Mouse (Mus musculus): Measurements from ENCODE around the gene Echs1. TPM values are rescaled to one million over a fixed set of nuclear protein-coding genes. Genes with fewer than 3 reads are reported as not detected.

Gene Echs1
- polyA plus RNA-seq, 1 experiment from 2014 or later: 174 TPM

DNA sequence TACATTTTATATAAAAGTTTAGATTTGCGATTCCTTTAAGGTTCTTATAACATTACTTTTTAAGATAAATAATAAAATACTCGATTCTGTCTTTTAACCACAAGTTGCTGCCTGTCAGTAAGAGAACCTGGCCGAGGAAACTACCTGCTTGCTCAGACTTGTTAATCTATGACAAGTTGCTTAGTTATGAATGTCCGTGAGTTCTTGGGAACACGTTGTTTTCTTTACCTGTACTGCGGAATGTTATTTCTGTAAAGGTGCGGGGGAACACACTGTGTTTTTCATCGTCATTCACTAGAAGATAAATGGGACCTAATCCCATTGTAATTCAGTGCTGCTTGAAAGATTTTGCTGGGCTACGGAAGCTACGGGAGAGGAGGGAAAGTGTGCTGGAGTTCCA, 25.7 kb downstream of the Echs1 start:
- Histone ChIP-seq H3K9ac (no peak overlapping the region), H3K9me3 (replicated peaks) (no peaks in the 10 kb centered on the region), H3K36me3 (no peaks in the 10 kb centered on the region), H3K4me2 (no peak overlapping the region), H3K4me3 (no peak overlapping the region), H3K27me3 (replicated peaks) (no peaks in the 10 kb centered on the region; the same call in 1 of the 2 replicates), H3K4me1 (replicated peaks) (peaks cover 9% of the 10 kb centered on the region; the same call in 1 of the 2 replicates), H3K27ac (ENCODE audit: poor library complexity, severe bottlenecking) (no peak overlapping the region)
- ATAC-seq (ENCODE audit: insufficient number of reproducible peaks, low FRiP score): no peak
- WGBS: 81% methylated on average over 10 of the region's 10 CpGs

DNA sequence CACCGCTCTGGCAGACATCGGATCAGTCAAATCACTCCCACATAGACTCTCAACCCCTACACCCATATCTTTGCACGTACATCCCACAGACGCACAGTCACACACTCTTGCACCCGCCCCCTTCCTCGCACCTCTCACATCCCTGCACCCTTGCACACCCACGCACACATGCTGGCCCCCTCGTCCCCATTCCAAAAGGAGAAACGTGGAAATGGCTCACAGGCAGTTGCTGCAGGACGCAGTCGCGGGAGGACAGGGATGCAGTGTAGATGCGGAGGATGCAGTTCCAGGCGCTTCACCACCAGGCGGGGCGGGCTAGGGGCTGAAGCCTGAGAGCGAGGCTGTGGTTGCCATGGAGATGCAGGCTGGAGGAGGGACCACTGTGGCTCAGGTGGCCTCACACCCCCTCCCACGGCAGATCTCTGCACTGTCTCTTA, 34.0 kb downstream of the Echs1 start, which contains the start of gene Caly:
Caly (minus strand) TSS at position 307 of the 437 bp plus-strand sequence.
- 9% methylated on average over 18 of the region's 18 CpGs for WGBS
- H3K36me3 ChIP-seq: no peaks in the 10 kb centered on the region
- H3K9me3 ChIP-seq (replicated peaks): no peaks in the 10 kb centered on the region
- 0 out of 2 replicates have a peak, but pooled peaks cover 7% of the 10 kb centered on the region for H3K4me1 ChIP-seq (replicated peaks)
- H3K9ac ChIP-seq: no peak within 1 kb of the TSS
- no peak within 1 kb of the TSS for H3K4me3 ChIP-seq
- ATAC-seq (ENCODE audit: insufficient number of reproducible peaks, low FRiP score): 0 out of 2 replicates have a peak, but pooled peaks have one; percentile 23
- no peak within 1 kb of the TSS for H3K4me2 ChIP-seq
- H3K27ac ChIP-seq (ENCODE audit: poor library complexity, severe bottlenecking): no peak within 1 kb of the TSS
- peaks cover 56% of the 10 kb centered on the region for H3K27me3 ChIP-seq (replicated peaks)

DNA sequence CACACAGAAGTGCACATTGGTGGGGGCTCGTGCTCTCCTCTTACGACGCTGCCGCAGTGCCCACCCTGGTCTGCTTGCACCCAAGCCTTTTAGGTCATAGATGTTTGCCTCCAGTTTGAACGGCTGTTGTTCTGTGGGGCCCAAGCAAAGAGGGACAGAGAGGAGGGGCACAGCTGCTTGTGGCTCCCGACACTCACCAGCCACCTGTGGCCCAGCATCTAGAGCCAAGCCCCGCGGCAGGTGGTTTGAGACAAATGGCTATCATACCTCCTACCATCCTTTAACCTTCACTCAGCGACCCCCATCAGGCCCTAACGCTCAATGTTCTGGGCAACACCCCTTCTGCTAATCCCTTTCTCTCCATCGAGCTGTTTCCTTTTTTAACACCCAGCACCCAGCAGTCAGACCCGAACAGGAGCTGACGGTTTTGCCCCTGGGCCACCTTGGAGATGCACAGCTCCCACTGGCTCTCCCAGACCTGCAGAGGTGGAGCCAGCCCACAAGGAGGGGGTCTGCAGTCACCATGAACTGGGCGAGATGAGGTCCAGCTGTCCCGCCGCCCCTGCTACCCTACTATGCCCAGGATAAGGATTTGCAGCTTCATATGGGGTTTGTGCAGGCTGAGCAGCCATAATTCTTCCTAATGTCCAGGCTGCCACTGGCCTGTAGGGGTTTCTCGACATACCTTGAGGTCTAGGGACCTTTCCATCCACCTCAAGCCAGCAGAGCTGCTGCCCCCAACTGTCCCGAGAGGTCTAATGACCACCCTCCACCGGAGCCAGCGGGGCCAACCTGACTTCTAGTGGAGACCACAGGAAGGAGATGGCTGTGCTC, 34.7 kb downstream of the Echs1 start:
- H3K9me3 ChIP-seq (replicated peaks): no peaks in the 10 kb centered on the region
- no peak overlapping the region for H3K4me2 ChIP-seq
- no peaks in the 10 kb centered on the region for H3K36me3 ChIP-seq
- H3K27me3 ChIP-seq (replicated peaks): peaks cover 56% of the 10 kb centered on the region
- no peak overlapping the region for H3K27ac ChIP-seq (ENCODE audit: poor library complexity, severe bottlenecking)
- 23% methylated on average over 20 of the region's 20 CpGs for WGBS
- no peak for ATAC-seq (ENCODE audit: insufficient number of reproducible peaks, low FRiP score)
- no peak overlapping the region for H3K9ac ChIP-seq
- H3K4me3 ChIP-seq: no peak overlapping the region
- 0 out of 2 replicates have a peak, but pooled peaks cover 7% of the 10 kb centered on the region for H3K4me1 ChIP-seq (replicated peaks)

DNA sequence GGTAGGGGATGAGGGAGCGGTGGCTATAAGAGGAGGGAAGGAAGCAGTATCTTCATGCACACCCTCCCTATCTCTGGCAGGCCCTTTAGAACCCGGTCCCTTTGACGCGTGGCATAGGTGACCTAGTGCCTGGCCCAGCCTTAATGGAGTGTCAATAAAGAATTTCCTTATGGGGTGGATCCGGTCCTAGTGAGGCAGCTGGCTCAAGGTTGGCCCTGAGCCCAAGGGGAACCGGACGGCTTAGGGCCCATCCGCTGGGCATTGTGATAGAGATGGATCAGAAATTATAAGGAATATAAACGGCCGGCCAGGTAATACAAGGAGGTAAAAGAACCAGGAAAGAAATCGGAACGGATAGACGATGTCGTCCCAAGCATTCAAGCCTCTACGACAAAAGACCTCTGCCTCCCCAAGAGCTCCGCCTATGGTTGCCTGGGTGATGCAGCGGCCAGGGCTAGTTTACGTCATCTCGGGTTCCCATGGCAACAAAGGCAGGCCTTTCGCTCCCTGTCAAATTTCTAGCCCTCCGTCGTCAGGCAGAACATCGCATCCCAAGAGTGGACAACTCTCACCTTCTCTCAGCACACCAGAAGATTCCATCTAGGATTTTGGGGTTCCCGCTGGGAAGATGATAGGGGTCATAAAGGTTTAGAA, 35.6 kb downstream of the Echs1 start:
- Histone ChIP-seq H3K4me2 (peak overlapping the region; percentile 46), H3K4me1 (replicated peaks) (0 out of 2 replicates have a peak, but pooled peaks cover 7% of the 10 kb centered on the region), H3K27me3 (replicated peaks) (peaks cover 56% of the 10 kb centered on the region), H3K4me3 (peak overlapping the region; percentile 26), H3K9me3 (replicated peaks) (peaks cover 4% of the 10 kb centered on the region; the same call in 1 of the 2 replicates), H3K27ac (ENCODE audit: poor library complexity, severe bottlenecking) (no peak overlapping the region), H3K36me3 (no peaks in the 10 kb centered on the region), H3K9ac (no peak overlapping the region; the same call in 1 of the 2 replicates)
- peak; percentile 73 for ATAC-seq (ENCODE audit: insufficient number of reproducible peaks, low FRiP score)
- 5% methylated on average over 24 of the region's 24 CpGs for WGBS

DNA sequence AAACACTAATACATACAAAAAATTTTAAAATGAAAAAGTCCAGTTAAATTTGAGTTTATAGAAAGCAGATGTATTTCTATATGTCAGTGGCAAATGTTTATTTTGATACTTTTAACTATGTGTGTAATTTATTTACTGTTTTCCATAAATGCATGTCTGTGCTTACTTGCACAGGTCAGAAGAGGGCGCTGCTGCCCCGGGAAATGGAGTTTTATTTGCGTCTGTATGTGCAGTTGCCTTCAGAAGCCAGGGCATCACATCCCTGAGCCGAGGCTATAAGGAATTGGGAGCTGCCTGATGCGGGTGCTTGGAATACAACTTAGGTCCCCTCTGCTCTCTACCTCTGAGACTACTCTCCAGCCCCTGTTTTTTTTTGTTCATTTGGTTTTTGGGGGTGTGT, 37.6 kb downstream of the Echs1 start:
- ATAC-seq (ENCODE audit: insufficient number of reproducible peaks, low FRiP score): no peak
- Histone ChIP-seq H3K27ac (ENCODE audit: poor library complexity, severe bottlenecking) (no peak overlapping the region), H3K36me3 (no peaks in the 10 kb centered on the region), H3K9me3 (replicated peaks) (peaks cover 5% of the 10 kb centered on the region; the same call in 1 of the 2 replicates), H3K27me3 (replicated peaks) (peaks cover 67% of the 10 kb centered on the region), H3K4me2 (no peak overlapping the region), H3K4me1 (replicated peaks) (0 out of 2 replicates have a peak, but pooled peaks cover 7% of the 10 kb centered on the region), H3K9ac (no peak overlapping the region), H3K4me3 (no peak overlapping the region)
- 4% methylated on average over 5 of the region's 5 CpGs for WGBS

DNA sequence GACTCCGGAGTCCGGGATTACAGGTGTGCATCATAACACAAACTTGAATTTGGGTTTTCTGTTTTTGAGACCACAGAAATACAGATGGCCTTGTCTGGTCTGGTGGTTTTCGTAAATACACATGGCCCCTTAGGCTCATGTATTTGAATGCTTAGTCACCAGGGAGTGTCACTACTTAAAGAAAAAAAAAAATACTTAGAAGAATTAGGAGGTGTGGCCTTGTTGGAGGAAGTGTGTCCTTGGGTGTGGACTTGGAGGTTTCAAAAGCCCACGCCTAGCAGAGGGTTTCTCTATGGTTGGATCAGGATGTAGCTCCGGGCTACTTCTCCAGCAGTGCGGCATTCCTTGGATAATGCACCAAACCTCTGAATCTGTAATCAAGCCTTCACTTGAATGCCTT, 38.6 kb downstream of the Echs1 start:
- no peaks in the 10 kb centered on the region for H3K36me3 ChIP-seq
- peaks cover 70% of the 10 kb centered on the region for H3K27me3 ChIP-seq (replicated peaks)
- no peak overlapping the region for H3K4me2 ChIP-seq
- ATAC-seq (ENCODE audit: insufficient number of reproducible peaks, low FRiP score): no peak
- H3K9me3 ChIP-seq (replicated peaks): peaks cover 5% of the 10 kb centered on the region; the same call in 1 of the 2 replicates
- 0 out of 2 replicates have a peak, but pooled peaks cover 7% of the 10 kb centered on the region for H3K4me1 ChIP-seq (replicated peaks)
- H3K9ac ChIP-seq: no peak overlapping the region
- 67% methylated on average over 6 of the region's 6 CpGs for WGBS
- H3K4me3 ChIP-seq: no peak overlapping the region
- H3K27ac ChIP-seq (ENCODE audit: poor library complexity, severe bottlenecking): no peak overlapping the region

DNA sequence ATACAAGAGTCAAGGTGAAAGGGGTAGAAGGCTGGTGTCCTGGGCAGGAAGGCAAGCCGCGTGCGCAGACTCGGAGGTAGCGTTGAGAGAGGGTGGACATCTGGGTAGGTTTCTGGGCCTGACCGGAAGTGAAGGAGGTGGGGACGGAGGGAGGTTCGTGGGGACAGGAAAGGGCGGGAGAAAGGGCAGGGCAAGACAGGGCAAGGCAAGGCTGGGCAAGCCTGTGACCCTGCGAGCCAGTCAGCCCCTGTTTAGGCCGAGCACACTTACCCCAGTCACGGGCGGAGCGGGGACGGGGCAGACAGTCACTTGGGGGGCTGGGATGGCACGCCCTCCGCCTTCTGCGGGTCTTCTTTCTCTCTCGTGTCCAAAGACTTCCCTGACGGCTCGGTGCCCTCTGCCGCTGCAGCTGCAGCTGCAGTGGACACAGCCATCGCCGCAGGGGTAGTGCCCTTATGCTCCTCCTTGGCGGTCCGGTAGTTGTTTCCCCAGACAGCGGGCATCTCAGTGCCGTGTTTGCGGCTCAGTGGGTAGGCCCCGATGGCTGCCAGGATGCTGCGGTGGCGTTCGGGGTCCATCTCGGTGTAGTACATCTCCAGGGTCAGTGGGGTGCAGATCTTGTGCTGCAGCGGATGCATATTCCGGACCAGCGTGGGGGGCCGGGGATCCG, 46.1 kb downstream of the Echs1 start:
- H3K9me3 ChIP-seq (replicated peaks): peaks cover 3% of the 10 kb centered on the region; the same call in 1 of the 2 replicates
- 22% methylated on average over 39 of the region's 39 CpGs for WGBS
- no peak overlapping the region for H3K27ac ChIP-seq (ENCODE audit: poor library complexity, severe bottlenecking)
- peak; percentile 51; the same call in 1 of the 2 replicates for ATAC-seq (ENCODE audit: insufficient number of reproducible peaks, low FRiP score)
- no peaks in the 10 kb centered on the region for H3K36me3 ChIP-seq
- H3K4me3 ChIP-seq: peak overlapping the region; percentile 45
- H3K4me1 ChIP-seq (replicated peaks): peaks cover 8% of the 10 kb centered on the region; the same call in 1 of the 2 replicates
- peak overlapping the region; percentile 77 for H3K4me2 ChIP-seq
- peaks cover 80% of the 10 kb centered on the region for H3K27me3 ChIP-seq (replicated peaks)
- H3K9ac ChIP-seq: peak overlapping the region; percentile 66

DNA sequence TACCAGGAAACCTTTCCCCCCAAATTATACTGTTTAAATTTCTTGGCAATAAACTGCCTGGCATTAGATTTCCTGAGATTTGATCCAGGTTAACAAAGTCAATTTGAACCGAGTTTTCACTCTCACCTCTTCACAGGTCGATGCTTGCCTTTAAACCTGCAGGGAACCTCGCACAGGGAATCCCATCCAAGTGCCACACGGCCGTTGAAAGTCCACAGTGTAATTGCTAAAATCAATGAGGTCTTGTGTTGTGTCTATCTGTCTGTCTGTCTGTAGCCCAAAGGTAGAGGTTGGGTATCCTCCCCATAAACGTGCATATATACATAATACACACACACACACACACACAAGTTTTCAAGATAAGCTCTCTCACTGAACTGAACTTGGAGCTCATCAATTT, 48.9 kb downstream of the Echs1 start:
- Histone ChIP-seq H3K4me2 (no peak overlapping the region), H3K4me3 (no peak overlapping the region), H3K4me1 (replicated peaks) (peaks cover 8% of the 10 kb centered on the region; the same call in 1 of the 2 replicates), H3K9me3 (replicated peaks) (peaks cover 3% of the 10 kb centered on the region; the same call in 1 of the 2 replicates), H3K27me3 (replicated peaks) (peaks cover 84% of the 10 kb centered on the region), H3K9ac (no peak overlapping the region), H3K27ac (ENCODE audit: poor library complexity, severe bottlenecking) (no peak overlapping the region), H3K36me3 (no peaks in the 10 kb centered on the region)
- 56% methylated on average over 6 of the region's 6 CpGs for WGBS
- no peak for ATAC-seq (ENCODE audit: insufficient number of reproducible peaks, low FRiP score)

DNA sequence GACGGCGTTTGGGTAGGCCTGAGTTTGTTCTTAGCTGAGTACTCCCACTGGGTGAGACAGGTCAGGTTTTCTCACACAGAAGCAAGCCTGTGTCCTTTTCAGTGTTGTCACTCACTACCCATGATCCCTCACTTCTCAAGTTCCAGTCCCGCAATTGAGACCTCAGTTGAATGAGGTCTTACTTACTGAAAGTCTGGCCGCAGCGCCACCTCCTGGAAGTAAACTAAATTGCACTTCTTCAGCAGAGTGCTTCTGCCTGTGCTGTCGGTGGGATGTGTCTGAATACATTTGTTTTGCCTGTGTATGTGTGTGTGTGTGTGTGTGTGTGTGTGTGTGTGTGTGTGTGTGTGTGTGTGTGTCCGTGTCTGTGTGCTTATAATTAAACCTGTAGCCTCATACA, 53.2 kb downstream of the Echs1 start:
- H3K4me1 ChIP-seq (replicated peaks): peaks cover 14% of the 10 kb centered on the region
- no peaks in the 10 kb centered on the region for H3K36me3 ChIP-seq
- no peak overlapping the region for H3K4me2 ChIP-seq
- 20% methylated on average over 7 of the region's 7 CpGs for WGBS
- peaks cover 94% of the 10 kb centered on the region for H3K27me3 ChIP-seq (replicated peaks)
- no peak overlapping the region for H3K9ac ChIP-seq
- H3K27ac ChIP-seq (ENCODE audit: poor library complexity, severe bottlenecking): no peak overlapping the region
- ATAC-seq (ENCODE audit: insufficient number of reproducible peaks, low FRiP score): no peak
- H3K9me3 ChIP-seq (replicated peaks): peaks cover 3% of the 10 kb centered on the region; the same call in 1 of the 2 replicates
- H3K4me3 ChIP-seq: no peak overlapping the region

DNA sequence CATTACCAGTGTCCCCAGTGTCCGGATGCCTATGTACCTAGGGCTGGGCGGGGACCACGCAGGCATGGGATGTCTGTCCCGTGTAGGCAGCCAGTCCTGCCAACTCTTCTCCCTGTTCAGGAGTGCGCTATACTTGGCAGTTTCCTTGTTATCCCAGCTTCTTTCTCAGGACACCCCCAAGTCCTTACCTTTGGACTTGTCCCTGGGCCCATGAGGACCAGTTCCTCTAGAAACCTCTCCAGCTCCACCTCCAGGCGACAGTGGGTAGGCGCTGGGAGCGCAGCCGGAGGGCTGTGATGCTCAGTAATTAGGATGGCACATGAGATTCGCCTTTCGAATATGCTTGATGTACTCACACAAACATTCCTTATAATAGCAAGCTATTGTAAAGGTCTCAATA, 54.0 kb downstream of the Echs1 start:
- no peak for ATAC-seq (ENCODE audit: insufficient number of reproducible peaks, low FRiP score)
- H3K4me2 ChIP-seq: no peak overlapping the region
- H3K9me3 ChIP-seq (replicated peaks): peaks cover 3% of the 10 kb centered on the region; the same call in 1 of the 2 replicates
- no peak overlapping the region for H3K4me3 ChIP-seq
- H3K27ac ChIP-seq (ENCODE audit: poor library complexity, severe bottlenecking): no peak overlapping the region
- H3K4me1 ChIP-seq (replicated peaks): peaks cover 18% of the 10 kb centered on the region
- H3K36me3 ChIP-seq: no peaks in the 10 kb centered on the region
- peaks cover 97% of the 10 kb centered on the region for H3K27me3 ChIP-seq (replicated peaks)
- 13% methylated on average over 11 of the region's 11 CpGs for WGBS
- no peak overlapping the region for H3K9ac ChIP-seq
